ENCODE assay signal across 9 mouse cellular contexts in the genomic region with DNA sequence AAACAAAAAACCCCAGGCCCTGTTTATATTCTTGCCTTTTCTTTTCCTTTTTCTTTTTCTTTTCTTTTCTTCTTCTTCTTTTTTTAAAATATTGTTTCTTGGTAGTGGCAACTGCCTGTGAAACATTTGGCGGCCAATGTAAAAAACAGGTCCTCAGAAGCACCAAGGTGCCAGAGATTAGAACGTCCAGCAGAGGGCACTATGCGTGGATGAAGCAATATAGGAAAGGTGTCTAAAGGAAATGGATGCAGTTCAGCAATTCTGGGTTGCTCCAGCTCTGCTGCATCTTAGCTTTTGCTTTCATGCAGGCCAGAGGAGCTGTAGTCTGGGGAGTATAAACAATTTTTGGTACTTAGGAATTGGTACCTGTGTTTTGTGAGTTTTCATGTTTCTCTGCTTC. TPM values are rescaled to one million over a fixed set of nuclear protein-coding genes. Genes with fewer than 3 reads are reported as not detected.
DNase-seq lines count a peak whose midpoint lies in the region; ATAC-seq and TF ChIP-seq lines count a peak whose summit lies in the region.
"Had no signal": no experiment of that assay in that cellular context is flagged by ENCODE, and none has a peak within 500 bp of the region (broad histone marks: within the 10 kb centered on the region; RNA-seq: fewer than 3 reads in every experiment).

No protein-coding gene starts in this region.

- no peaks in the 10 kb centered on the region for H3K4me1 ChIP-seq in heart, embryonic 11.5 days (ENCODE audit: control insufficient read depth, insufficient read depth, low read length)

- H3K9ac ChIP-seq in heart, embryonic 11.5 days (ENCODE audit: low read depth, low read length): no peak overlapping the region

- ATAC-seq in heart, embryonic 11.5 days (replicated peaks; ENCODE audit: insufficient number of reproducible peaks, low FRiP score, low TSS enrichment): no peak
- peak; percentile 62 for ATAC-seq in Patski

- no peak overlapping the region for H3K4me3 ChIP-seq in heart, embryonic 11.5 days (ENCODE audit: low read depth, low read length)

- no peaks in the 10 kb centered on the region for H3K9me3 ChIP-seq in heart, embryonic 11.5 days (replicated peaks; ENCODE audit: control insufficient read depth, low read length)

- 18% methylated on average over 3 of the region's 3 CpGs for WGBS in heart, embryonic 11.5 days (ENCODE audit: insufficient replicate concordance)

- peak; percentile 70 for TF ChIP-seq CTCF in Patski (IDR thresholded peaks at IDR 0.05)

- H3K36me3 ChIP-seq in heart, embryonic 11.5 days (ENCODE audit: control insufficient read depth, insufficient read depth, low read length): no peaks in the 10 kb centered on the region

- DNase-seq in heart, adult 8-10 months (ENCODE audit: low spot score): peak; percentile 10
- DNase-seq in A20 (ENCODE audit: low read depth, low spot score) (peak; percentile 55), Patski (ENCODE audit: low read depth, low spot score) (no peak)
- DNase-seq in embryo, embryonic 9.5 days (ENCODE audit: extremely low spot score): peak; percentile 19
- DNase-seq in layer of hippocampus, adult 8-10 months (ENCODE audit: low spot score in 2 of 2): peak; percentile 9
- DNase-seq in natural killer cell, adult 2 months (ENCODE audit: low spot score in 2 of 2): peak; percentile 10 to 46
- DNase-seq in yolk sac, embryonic 10.5 days (ENCODE audit: low spot score): no peak

- CTCF ChIA-PET in Patski (lab: Charles Lee): interaction anchor here (1.0 to 2.0 kb wide), 2 partner anchors 9 to 10 kb away, joined by 3 to 5 read pairs; partner anchors contain the start of gene Gpr119

- POLR2A ChIA-PET in Patski (lab: Charles Lee): no interaction called here

- no peak overlapping the region for H3K4me2 ChIP-seq in heart, embryonic 11.5 days

- no peaks in the 10 kb centered on the region for H3K27me3 ChIP-seq in heart, embryonic 11.5 days (ENCODE audit: control insufficient read depth, insufficient read depth, low read length)
- peaks cover 34% of the 10 kb centered on the region for H3K27me3 ChIP-seq in Patski

- in situ Hi-C loops in Patski (cut with MboI; ENCODE audit: low pct_unique_long_range_greater_than_20kb): loop anchor here (25.0 kb wide), 1 partner anchor 604 kb away; the partner anchor contains the start of gene Enox2

- H3K27ac ChIP-seq in heart, embryonic 11.5 days (ENCODE audit: low read depth, low read length): no peak overlapping the region

RNA-seq across cellular contexts. Expression of gene Gpr119, which starts 9.2 kb away (rescaled TPM):
- not detected for total RNA-seq in heart, adult 8-10 months (2022)
- polyA plus RNA-seq in heart, embryonic 11.5 days (2014; fragmentation: Nextera tagmentation; extraction: Ambion mirVana): not detected in 2 replicates
- polyA plus RNA-seq in Patski (2021): not detected
- total RNA-seq in layer of hippocampus, adult 8-10 months (2022): not detected
- total RNA-seq: layer of hippocampus, postnatal 25 days had no signal

RNA-seq across cellular contexts. Expression of gene Rbmx2, which starts 11.4 kb away (rescaled TPM):
- total RNA-seq in heart, adult 8-10 months (2022): 1 to 10 TPM; 1.7 to 2.4 (median 1.9) TPM
- polyA plus RNA-seq in heart, embryonic 11.5 days (2014; fragmentation: Nextera tagmentation; extraction: Ambion mirVana): 18.1 and 18.7 TPM in 2 replicates
- 6.8 TPM for polyA plus RNA-seq in Patski (2021)
- 1 to 10 TPM; 4.3 to 6.2 (median 4.7) TPM for total RNA-seq in layer of hippocampus, adult 8-10 months (2022)

Comparison
In these comparisons a context has a peak if more than half of its experiments do, and no peak if none do; other contexts are left out.
1. DNase-seq: peak in heart, adult 8-10 months (single experiment), A20 (single experiment), embryo, embryonic 9.5 days (single experiment), layer of hippocampus, adult 8-10 months (2 of 2) and natural killer cell, adult 2 months (2 of 2); none in Patski (single experiment) and yolk sac, embryonic 10.5 days (single experiment).